Mouse (Mus musculus) layer of hippocampus, adult 9-11 months (tissue): ENCODE data around the gene Ubqln4.
"Not testable (repeated sequence)": the region's sequence is repeated elsewhere in the genome, so short reads cannot be mapped to it uniquely, and the experiment has no call there.

Experiments
- DNase-seq: peaks from one replicate; pipeline ENCODE4 v3.0.0; 2022

Gene Ubqln4

DNA sequence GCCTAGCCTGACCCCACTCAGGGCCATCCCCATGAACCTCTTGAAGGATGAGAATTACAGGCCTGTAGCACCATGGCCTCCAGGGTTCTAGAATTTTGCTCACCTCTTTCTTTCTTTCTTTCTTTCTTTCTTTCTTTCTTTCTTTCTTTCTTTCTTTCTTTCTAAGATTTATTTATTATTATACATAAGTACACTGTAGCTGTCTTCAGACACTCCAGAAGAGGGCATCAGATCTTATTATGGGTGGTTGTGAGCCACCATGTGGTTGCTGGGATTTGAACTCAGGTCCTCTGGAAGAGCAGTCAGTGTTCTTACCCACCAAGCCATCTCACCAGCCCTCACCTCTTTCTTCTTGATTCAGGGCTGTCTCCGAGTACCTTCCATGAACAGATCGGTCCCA, 52.1 kb downstream of the Ubqln4 start, which contains the start of gene Arhgef2:
Gene Arhgef2 (plus strand): TSS at position 301 of the 400 bp plus-strand sequence.
- not testable (repeated sequence) for DNase-seq

DNA sequence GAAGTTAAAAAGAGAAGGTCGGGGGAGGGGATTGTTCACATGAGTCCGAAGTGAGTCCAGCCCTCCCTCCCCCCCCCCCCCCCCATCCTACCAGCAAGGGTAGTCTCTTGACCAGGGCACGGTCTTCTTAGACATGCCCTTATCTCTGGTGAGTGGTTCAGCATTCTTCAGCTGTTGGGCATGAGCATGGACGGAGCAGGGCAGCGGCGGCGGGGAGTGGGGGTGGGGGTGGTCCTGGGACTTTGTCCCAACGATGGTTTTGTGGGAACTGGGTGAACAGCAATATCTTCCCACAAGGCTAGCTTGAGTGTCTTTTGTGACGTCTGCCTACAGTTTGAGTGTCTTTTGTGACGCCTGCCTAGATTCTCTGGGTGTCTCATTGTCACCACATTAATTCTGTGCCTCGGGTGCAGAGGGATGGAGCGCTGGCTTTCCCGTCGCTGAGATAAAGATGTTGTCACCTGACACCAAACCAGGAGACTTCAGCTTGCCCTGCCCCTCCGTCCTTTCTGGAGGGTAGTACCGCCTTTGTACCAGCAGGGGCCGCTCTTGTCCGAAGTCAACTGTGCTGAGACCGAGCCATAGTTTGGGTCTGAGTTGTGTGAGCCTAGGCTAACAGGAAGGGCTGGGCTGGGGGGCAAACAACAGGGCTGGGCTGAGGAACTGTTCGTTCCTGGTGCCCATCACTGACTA, 53.7 kb downstream of the Ubqln4 start:
- DNase-seq = peak; percentile 85

DNA sequence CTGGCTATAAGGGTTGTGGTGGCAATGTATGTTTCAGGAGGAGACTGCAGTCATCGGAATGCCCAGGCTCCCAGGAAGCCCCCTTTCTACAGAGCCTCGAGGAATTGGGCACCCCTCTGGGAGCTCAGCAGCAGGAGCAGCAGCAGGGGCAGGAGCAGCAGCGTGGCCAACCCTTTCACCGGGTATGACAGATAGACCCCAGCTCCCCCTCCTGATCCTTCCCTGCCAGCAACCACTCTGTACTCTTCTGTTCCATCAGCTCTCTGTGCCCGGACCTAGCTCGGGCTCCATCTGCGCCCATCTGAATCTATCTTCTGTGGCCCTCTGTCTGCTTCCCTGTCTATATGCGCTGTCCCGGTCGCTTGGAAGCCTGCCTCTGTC, 54.2 kb downstream of the Ubqln4 start:
- peak; percentile 35 for DNase-seq

GRCm38 (mm10) chr3:88609066-88609465, 55.5 kb downstream of the Ubqln4 start:
- no peak for DNase-seq

- no peak for DNase-seq
These were observed 60.9 kb downstream of the Ubqln4 start for GRCm38 (mm10) chr3:88614418-88614817.

GRCm38 (mm10) chr3:88615117-88615516, 61.6 kb downstream of the Ubqln4 start:
- no peak for DNase-seq

- DNase-seq = no peak
These were observed 62.4 kb downstream of the Ubqln4 start for GRCm38 (mm10) chr3:88615902-88616391.

DNA sequence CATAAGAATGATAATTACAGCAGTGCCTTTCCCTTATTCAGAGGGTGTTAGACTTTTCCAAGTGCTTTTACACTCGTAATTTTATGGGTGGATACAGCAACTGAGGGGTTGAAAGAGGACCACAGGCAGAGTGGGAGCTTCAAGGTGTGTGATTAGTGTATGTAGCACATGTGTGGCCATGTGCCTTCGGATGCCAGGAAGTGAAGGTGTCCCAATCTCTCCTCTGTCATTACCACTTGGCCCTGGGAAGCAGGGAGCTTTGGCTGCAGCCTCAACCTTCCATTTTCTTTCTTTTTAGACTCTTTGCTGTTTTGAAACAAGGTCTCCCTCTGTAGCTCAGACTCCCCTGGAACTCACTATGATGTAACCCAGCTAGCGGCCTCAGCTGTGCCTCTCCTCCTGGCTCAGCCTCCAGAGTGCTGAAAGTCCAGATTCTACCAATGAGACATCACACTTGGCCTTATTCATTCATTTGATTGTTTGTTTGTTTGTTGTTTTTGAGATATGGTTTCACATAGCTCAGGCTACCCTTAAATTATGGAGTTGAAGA, 63.5 kb downstream of the Ubqln4 start:
- DNase-seq = no peak

DNA sequence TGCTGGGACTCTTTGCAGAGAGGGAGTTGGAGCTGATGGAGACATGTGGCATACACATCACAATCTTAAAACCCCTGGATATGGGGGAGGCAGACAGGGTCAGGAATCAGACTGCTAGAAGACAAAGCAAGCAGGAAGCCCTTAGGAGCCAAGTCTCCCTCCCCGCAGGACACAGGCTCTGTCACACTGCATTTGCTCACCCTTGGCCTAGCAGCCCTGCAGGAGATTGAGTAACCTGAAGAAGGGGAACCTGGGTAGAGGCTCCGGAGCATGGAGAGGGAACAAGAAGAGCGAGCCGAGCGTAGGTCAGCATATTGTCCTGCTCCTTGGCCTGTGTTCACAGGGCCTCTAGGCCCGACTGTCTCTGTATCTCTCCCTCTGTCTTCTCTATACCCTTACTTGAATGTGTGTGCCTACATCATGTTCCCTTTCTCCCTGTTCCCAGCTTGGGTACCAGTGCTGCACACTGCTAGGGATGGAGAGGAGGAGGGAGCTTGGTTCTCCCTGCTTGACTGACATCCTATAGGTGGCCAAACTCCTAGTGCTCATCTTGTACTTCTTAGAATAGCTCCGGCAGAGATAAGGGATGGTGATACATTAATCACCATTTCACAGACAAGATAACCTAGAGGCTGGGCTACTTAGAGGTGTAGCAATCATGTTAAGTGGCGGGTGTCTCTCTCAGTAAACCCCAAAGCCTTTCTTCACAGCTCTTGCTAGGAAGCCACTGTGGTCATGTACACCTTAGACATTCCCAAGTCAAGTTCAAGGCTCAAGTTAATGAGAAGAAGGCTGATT, 64.7 kb downstream of the Ubqln4 start:
- no peak for DNase-seq
